Mouse (Mus musculus): ENCODE results near the gene Dqx1. TPM values are rescaled to one million over a fixed set of nuclear protein-coding genes. Genes with fewer than 3 reads are reported as not detected.
A peak's percentile ranks its signal among the peaks of the same experiment; 100 is the strongest.

The Dqx1 gene
- polyA plus RNA-seq, 1 experiment from 2014 or later = 24.0 TPM

- 33% methylated on average over 6 of the region's 6 CpGs for WGBS
- ATAC-seq = no peak
- H3K27ac ChIP-seq (ENCODE audit: low read length) = no peak overlapping the region
Measured at GRCm38 (mm10) chr6:83092416-83093127, 34.9 kb downstream of the Dqx1 start.

GRCm38 (mm10) chr6:83095968-83096367 lies 38.3 kb downstream of the Dqx1 start:
- ATAC-seq = no peak
- H3K4me1 ChIP-seq (ENCODE audit: control insufficient read depth, insufficient read depth, low read length) = 0 out of 2 replicates have a peak, but pooled peaks cover 3% of the 10 kb centered on the region
- no peak overlapping the region for H3K9ac ChIP-seq (ENCODE audit: low read depth, low read length)
- 51% methylated on average over 6 of the region's 6 CpGs for WGBS
- H3K27ac ChIP-seq (ENCODE audit: low read length) = no peak overlapping the region
- no peak overlapping the region for H3K4me3 ChIP-seq (ENCODE audit: low read length)
- no peaks in the 10 kb centered on the region for H3K27me3 ChIP-seq (replicated peaks; ENCODE audit: control insufficient read depth, insufficient read depth, low read length)
- no peak overlapping the region for H3K4me2 ChIP-seq (ENCODE audit: low read depth, low read length)
- H3K9me3 ChIP-seq (ENCODE audit: control insufficient read depth, low read length) = no peaks in the 10 kb centered on the region
- no peaks in the 10 kb centered on the region for H3K36me3 ChIP-seq (ENCODE audit: control insufficient read depth, insufficient read depth, low read length)

More at GRCm38 (mm10) chr6:83092416-83093127, 34.9 kb downstream of the Dqx1 start:
- Histone ChIP-seq H3K4me3 (ENCODE audit: low read length) (no peak overlapping the region), H3K4me1 (ENCODE audit: control insufficient read depth, insufficient read depth, low read length) (peaks cover 4% of the 10 kb centered on the region), H3K4me2 (ENCODE audit: low read depth, low read length) (no peak overlapping the region), H3K9me3 (ENCODE audit: control insufficient read depth, low read length) (no peaks in the 10 kb centered on the region), H3K36me3 (ENCODE audit: control insufficient read depth, insufficient read depth, low read length) (no peaks in the 10 kb centered on the region), H3K27me3 (replicated peaks; ENCODE audit: control insufficient read depth, insufficient read depth, low read length) (peaks cover 21% of the 10 kb centered on the region), H3K9ac (ENCODE audit: low read depth, low read length) (no peak overlapping the region)

GRCm38 (mm10) chr6:83098411-83098810 lies 40.8 kb downstream of the Dqx1 start:
- WGBS = 54% methylated on average over 2 of the region's 2 CpGs
- Histone ChIP-seq H3K27ac (ENCODE audit: low read length) (no peak overlapping the region), H3K9ac (ENCODE audit: low read depth, low read length) (no peak overlapping the region), H3K27me3 (replicated peaks; ENCODE audit: control insufficient read depth, insufficient read depth, low read length) (no peaks in the 10 kb centered on the region), H3K4me2 (ENCODE audit: low read depth, low read length) (no peak overlapping the region), H3K9me3 (ENCODE audit: control insufficient read depth, low read length) (no peaks in the 10 kb centered on the region), H3K4me3 (ENCODE audit: low read length) (no peak overlapping the region), H3K36me3 (ENCODE audit: control insufficient read depth, insufficient read depth, low read length) (no peaks in the 10 kb centered on the region), H3K4me1 (ENCODE audit: control insufficient read depth, insufficient read depth, low read length) (peaks cover 16% of the 10 kb centered on the region)
- ATAC-seq = no peak

- WGBS = under 1% methylated on average over 25 of the region's 25 CpGs
- H3K36me3 ChIP-seq (ENCODE audit: control insufficient read depth, insufficient read depth, low read length) = no peaks in the 10 kb centered on the region
- peak within 1 kb of the TSS; percentile 90 for H3K27ac ChIP-seq (ENCODE audit: low read length)
- no peaks in the 10 kb centered on the region for H3K27me3 ChIP-seq (replicated peaks; ENCODE audit: control insufficient read depth, insufficient read depth, low read length)
- H3K4me3 ChIP-seq (ENCODE audit: low read length) = peak within 1 kb of the TSS; percentile 80
- peaks cover 18% of the 10 kb centered on the region for H3K4me1 ChIP-seq (ENCODE audit: control insufficient read depth, insufficient read depth, low read length)
- peak; percentile 89 for ATAC-seq
- H3K9ac ChIP-seq (ENCODE audit: low read depth, low read length) = peak within 1 kb of the TSS; percentile 88
- H3K9me3 ChIP-seq (ENCODE audit: control insufficient read depth, low read length) = no peaks in the 10 kb centered on the region
- H3K4me2 ChIP-seq (ENCODE audit: low read depth, low read length) = peak within 1 kb of the TSS; percentile 97
Measured at GRCm38 (mm10) chr6:83101316-83101687, 43.7 kb downstream of the Dqx1 start, which contains the start of the genes Ccdc142 and Gm42688. TSS of gene Ccdc142 (plus strand) at chr6:83101601. TSS of gene Gm42688 (plus strand) at chr6:83101617.

- peak overlapping the region; percentile 80 for H3K4me3 ChIP-seq (ENCODE audit: low read length)
- H3K9me3 ChIP-seq (ENCODE audit: control insufficient read depth, low read length) = no peaks in the 10 kb centered on the region
- H3K27me3 ChIP-seq (replicated peaks; ENCODE audit: control insufficient read depth, insufficient read depth, low read length) = no peaks in the 10 kb centered on the region
- peak overlapping the region; percentile 90 for H3K27ac ChIP-seq (ENCODE audit: low read length)
- H3K4me1 ChIP-seq (ENCODE audit: control insufficient read depth, insufficient read depth, low read length) = peaks cover 18% of the 10 kb centered on the region
- WGBS = 0% methylated on average over 73 of the region's 74 CpGs
- ATAC-seq = peak; percentile 86
- peak overlapping the region; percentile 97 for H3K4me2 ChIP-seq (ENCODE audit: low read depth, low read length)
- no peaks in the 10 kb centered on the region for H3K36me3 ChIP-seq (ENCODE audit: control insufficient read depth, insufficient read depth, low read length)
- H3K9ac ChIP-seq (ENCODE audit: low read depth, low read length) = peak overlapping the region; percentile 88
Measured at GRCm38 (mm10) chr6:83101688-83102556, 44.3 kb downstream of the Dqx1 start.

GRCm38 (mm10) chr6:83103130-83103650 lies 45.5 kb downstream of the Dqx1 start:
- H3K4me2 ChIP-seq (ENCODE audit: low read depth, low read length) = peak overlapping the region; percentile 97
- peak overlapping the region; percentile 88 for H3K9ac ChIP-seq (ENCODE audit: low read depth, low read length)
- no peaks in the 10 kb centered on the region for H3K9me3 ChIP-seq (ENCODE audit: control insufficient read depth, low read length)
- 0 out of 2 replicates have a peak overlapping the region, but pooled peaks have one; percentile 28 for H3K27ac ChIP-seq (ENCODE audit: low read length)
- no peaks in the 10 kb centered on the region for H3K36me3 ChIP-seq (ENCODE audit: control insufficient read depth, insufficient read depth, low read length)
- peaks cover 25% of the 10 kb centered on the region for H3K4me1 ChIP-seq (ENCODE audit: control insufficient read depth, insufficient read depth, low read length)
- peak overlapping the region; percentile 80; the same call in 1 of the 2 replicates for H3K4me3 ChIP-seq (ENCODE audit: low read length)
- ATAC-seq = 0 out of 2 replicates have a peak, but pooled peaks have one; percentile 24
- no peaks in the 10 kb centered on the region for H3K27me3 ChIP-seq (replicated peaks; ENCODE audit: control insufficient read depth, insufficient read depth, low read length)
- 53% methylated on average over 11 of the region's 11 CpGs for WGBS

- peaks cover 27% of the 10 kb centered on the region for H3K4me1 ChIP-seq (ENCODE audit: control insufficient read depth, insufficient read depth, low read length)
- 74% methylated on average over 4 of the region's 4 CpGs for WGBS
- no peaks in the 10 kb centered on the region for H3K27me3 ChIP-seq (replicated peaks; ENCODE audit: control insufficient read depth, insufficient read depth, low read length)
- no peak overlapping the region for H3K4me2 ChIP-seq (ENCODE audit: low read depth, low read length)
- H3K27ac ChIP-seq (ENCODE audit: low read length) = no peak overlapping the region
- no peaks in the 10 kb centered on the region for H3K9me3 ChIP-seq (ENCODE audit: control insufficient read depth, low read length)
- H3K36me3 ChIP-seq (ENCODE audit: control insufficient read depth, insufficient read depth, low read length) = no peaks in the 10 kb centered on the region
- H3K4me3 ChIP-seq (ENCODE audit: low read length) = no peak overlapping the region
- ATAC-seq = no peak
- no peak overlapping the region for H3K9ac ChIP-seq (ENCODE audit: low read depth, low read length)
Measured at GRCm38 (mm10) chr6:83104158-83104557, 46.5 kb downstream of the Dqx1 start.

- Histone ChIP-seq H3K4me3 (ENCODE audit: low read length) (peak overlapping the region; percentile 95), H3K9me3 (ENCODE audit: control insufficient read depth, low read length) (no peaks in the 10 kb centered on the region), H3K27me3 (replicated peaks; ENCODE audit: control insufficient read depth, insufficient read depth, low read length) (no peaks in the 10 kb centered on the region), H3K9ac (ENCODE audit: low read depth, low read length) (0 out of 2 replicates have a peak overlapping the region, but pooled peaks have one; percentile 97), H3K27ac (ENCODE audit: low read length) (no peak overlapping the region), H3K4me2 (ENCODE audit: low read depth, low read length) (peak overlapping the region; percentile 78), H3K4me1 (ENCODE audit: control insufficient read depth, insufficient read depth, low read length) (peaks cover 25% of the 10 kb centered on the region), H3K36me3 (ENCODE audit: control insufficient read depth, insufficient read depth, low read length) (no peaks in the 10 kb centered on the region)
- ATAC-seq = peak; percentile 7; the same call in 1 of the 2 replicates
- 38% methylated on average over 13 of the region's 13 CpGs for WGBS
Measured at GRCm38 (mm10) chr6:83107566-83108400, 50.1 kb downstream of the Dqx1 start.

All from intestine, embryonic 16.5 days (tissue).